Mouse (Mus musculus) stomach, postnatal 0 days (tissue): ENCODE measurements at regions not wholly inside any gene's neighbourhood (a gene's known extent, or its start where the extent isn't known, plus 50 kb on each side); places are given as distances from the start of the nearest gene placed in this dataset.

ENCODE experiments used
- ATAC-seq: fragments of 200-750 bp; cut with Nextera tagmentation; 2 replicates; pipeline ENCODE4 v1.8.0; 2017; ENCODE audit not compliant: low FRiP score, low TSS enrichment
- DNase-seq: peaks from one replicate; pipeline ENCODE4 v3.0.0-alpha.2; 2016; ENCODE audit warnings: low spot score
- H3K27ac ChIP-seq: fragments of 300-500 bp; sonication (generic); replicated peaks from 2 replicates; pipeline ENCODE4 v1.5.1; 2014; ENCODE audit warnings: mild to moderate bottlenecking, control low read depth
- H3K27me3 ChIP-seq: fragments of 300-500 bp; sonication (generic); 2 replicates; pipeline ENCODE4 v1.6.1; 2014; ENCODE audit warnings: low read length; ENCODE audit not compliant: control insufficient read depth, insufficient read depth
- H3K36me3 ChIP-seq: fragments of 300-500 bp; sonication (generic); 2 replicates; pipeline ENCODE4 v1.6.1; 2014; ENCODE audit warnings: low read length, mixed read lengths; ENCODE audit not compliant: control insufficient read depth, insufficient read depth
- H3K4me1 ChIP-seq: fragments of 300-500 bp; sonication (generic); replicated peaks from 2 replicates; pipeline ENCODE4 v1.6.1; 2014; ENCODE audit warnings: antibody characterized with exemption; ENCODE audit not compliant: control insufficient read depth, insufficient read depth
- H3K4me2 ChIP-seq: fragments of 300-500 bp; sonication (generic); replicated peaks from 2 replicates; pipeline ENCODE4 v1.6.1; 2014; ENCODE audit warnings: low read depth, mild to moderate bottlenecking, control low read depth, moderate library complexity
- H3K4me3 ChIP-seq: fragments of 300-500 bp; sonication (generic); 2 replicates; pipeline ENCODE4 v1.5.1; 2014; ENCODE audit warnings: low read depth, low read length, control low read depth
- H3K9ac ChIP-seq: fragments of 300-500 bp; sonication (generic); 2 replicates; pipeline ENCODE4 v1.6.1; 2014; ENCODE audit warnings: mild to moderate bottlenecking, low read length, control low read depth, mixed read lengths
- H3K9me3 ChIP-seq: fragments of 300-500 bp; sonication (generic); 2 replicates; pipeline ENCODE4 v1.6.1; 2016; ENCODE audit warnings: low read length; ENCODE audit not compliant: control insufficient read depth
- CTCF ChIP-seq: IDR thresholded peaks from 2 replicates; pipeline ENCODE4 v1.5.1; 2016; ENCODE audit warnings: antibody characterized with exemption, low read depth, mild to moderate bottlenecking, moderate library complexity
- EP300 ChIP-seq: optimal IDR thresholded peaks from 2 replicates; pipeline ENCODE3; 2016; ENCODE audit warnings: antibody characterized with exemption
- WGBS: fragments of 180-500 bp; shearing (Covaris S2); extraction: QIAGEN DNeasy Blood & Tissue Kit; methylation state at CpG from one replicate; pipeline ENCODE4 v1.1.7; 2014; 5-methylcytosine and 5-hydroxymethylcytosine counted together

DNA sequence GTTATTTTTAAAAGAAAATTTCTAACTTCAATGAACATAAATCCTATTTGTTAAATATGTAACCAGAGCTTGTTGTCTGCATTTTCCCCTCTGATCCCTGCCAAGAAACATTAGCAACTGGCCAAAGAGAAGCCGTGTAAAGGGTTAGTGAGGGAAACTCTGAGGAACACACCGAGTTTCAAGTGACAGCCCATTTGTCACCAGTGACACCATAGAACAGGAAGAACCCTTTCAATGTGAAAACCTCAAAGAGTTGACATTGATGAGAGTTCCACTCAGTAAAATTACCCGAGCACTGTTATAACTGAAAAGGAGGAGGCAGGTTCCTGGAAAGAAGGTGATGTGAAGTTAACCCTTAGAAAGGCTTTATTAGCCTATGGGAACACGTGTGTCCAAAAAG lies 127.5 kb upstream of the Hhip start:
- WGBS: 40% methylated on average over 4 of the region's 4 CpGs
- no peaks in the 10 kb centered on the region for H3K9me3 ChIP-seq
- no peak overlapping the region for H3K9ac ChIP-seq
- no peak overlapping the region for H3K4me3 ChIP-seq
- H3K4me2 ChIP-seq: no peak overlapping the region
- no peak for DNase-seq
- H3K27me3 ChIP-seq: no peaks in the 10 kb centered on the region
- no peak for TF ChIP-seq EP300
- TF ChIP-seq CTCF: no peak
- ATAC-seq: no peak
- no peak overlapping the region for H3K27ac ChIP-seq
- no peaks in the 10 kb centered on the region for H3K4me1 ChIP-seq
- H3K36me3 ChIP-seq: no peaks in the 10 kb centered on the region

DNA sequence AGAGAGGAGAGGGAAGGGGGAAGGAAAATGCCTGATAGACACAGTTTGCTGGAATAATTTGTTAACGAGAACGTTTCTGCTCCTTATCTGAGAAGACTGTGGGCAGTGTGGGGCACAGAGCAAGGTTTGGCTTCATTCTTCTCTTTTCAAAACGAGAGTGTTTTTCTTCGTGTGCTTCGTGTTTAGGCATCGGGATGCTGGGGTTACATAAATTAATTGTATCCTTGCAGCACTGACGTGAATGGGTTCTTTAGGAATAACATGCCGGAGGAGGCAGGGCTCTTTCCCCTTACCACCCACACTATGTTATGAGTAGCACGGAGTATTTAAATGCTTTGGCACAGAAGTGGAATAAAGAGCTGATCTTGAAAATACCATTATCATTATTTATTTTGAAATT lies 110.9 kb upstream of the Hhip start:
- Histone ChIP-seq H3K9ac (no peak overlapping the region), H3K4me1 (no peaks in the 10 kb centered on the region), H3K27ac (no peak overlapping the region), H3K36me3 (no peaks in the 10 kb centered on the region), H3K4me2 (no peak overlapping the region; the same call in 1 of the 2 replicates), H3K27me3 (no peaks in the 10 kb centered on the region), H3K4me3 (no peak overlapping the region), H3K9me3 (no peaks in the 10 kb centered on the region)
- TF ChIP-seq CTCF (no peak), EP300 (no peak)
- DNase-seq (no peak), ATAC-seq (no peak)
- 45% methylated on average over 9 of the region's 9 CpGs for WGBS

- no peak for TF ChIP-seq CTCF
- no peak for TF ChIP-seq EP300
- no peak overlapping the region for H3K27ac ChIP-seq
- H3K9me3 ChIP-seq: no peaks in the 10 kb centered on the region
- no peaks in the 10 kb centered on the region for H3K4me1 ChIP-seq
- no peak overlapping the region for H3K4me2 ChIP-seq
- no peaks in the 10 kb centered on the region for H3K36me3 ChIP-seq
- DNase-seq (no peak), ATAC-seq (no peak)
- H3K4me3 ChIP-seq: no peak overlapping the region
- H3K9ac ChIP-seq: no peak overlapping the region
- no peaks in the 10 kb centered on the region for H3K27me3 ChIP-seq
- WGBS: 57% methylated on average over 9 of the region's 9 CpGs
These were observed 91.8 kb upstream of the Hhip start for GRCm38 (mm10) chr8:80149458-80150083.

GRCm38 (mm10) chr8:80147929-80148328 lies 90.1 kb upstream of the Hhip start:
- H3K9me3 ChIP-seq: no peaks in the 10 kb centered on the region
- no peak for DNase-seq
- TF ChIP-seq CTCF (no peak), EP300 (no peak)
- no peak overlapping the region for H3K4me2 ChIP-seq
- no peak for ATAC-seq
- no peak overlapping the region for H3K27ac ChIP-seq
- no peaks in the 10 kb centered on the region for H3K4me1 ChIP-seq
- 69% methylated on average over 3 of the region's 3 CpGs for WGBS
- no peak overlapping the region for H3K9ac ChIP-seq
- H3K36me3 ChIP-seq: no peaks in the 10 kb centered on the region
- no peak overlapping the region for H3K4me3 ChIP-seq
- H3K27me3 ChIP-seq: no peaks in the 10 kb centered on the region

- 80% methylated on average over 6 of the region's 6 CpGs for WGBS
- H3K4me2 ChIP-seq: no peak overlapping the region
- no peak for TF ChIP-seq CTCF
- TF ChIP-seq EP300: no peak
- H3K27ac ChIP-seq: no peak overlapping the region
- H3K9me3 ChIP-seq: no peaks in the 10 kb centered on the region
- no peaks in the 10 kb centered on the region for H3K4me1 ChIP-seq
- no peak overlapping the region for H3K9ac ChIP-seq
- no peak overlapping the region for H3K4me3 ChIP-seq
- DNase-seq (no peak), ATAC-seq (no peak)
- no peaks in the 10 kb centered on the region for H3K27me3 ChIP-seq
- no peaks in the 10 kb centered on the region for H3K36me3 ChIP-seq
These were observed 80.7 kb upstream of the Hhip start for GRCm38 (mm10) chr8:80138481-80138880.

GRCm38 (mm10) chr8:80120378-80120965 lies 62.7 kb upstream of the Hhip start:
- Histone ChIP-seq H3K9me3 (no peaks in the 10 kb centered on the region), H3K27ac (no peak overlapping the region), H3K36me3 (no peaks in the 10 kb centered on the region), H3K4me2 (no peak overlapping the region), H3K9ac (no peak overlapping the region), H3K4me3 (no peak overlapping the region), H3K27me3 (no peaks in the 10 kb centered on the region), H3K4me1 (no peaks in the 10 kb centered on the region)
- ATAC-seq: no peak
- DNase-seq: no peak
- WGBS: 89% methylated on average over 3 of the region's 3 CpGs
- TF ChIP-seq CTCF (no peak), EP300 (no peak)
